Mouse (Mus musculus): ENCODE measurements around the gene Gpd1l. TPM values are rescaled to one million over a fixed set of nuclear protein-coding genes. Genes with fewer than 3 reads are reported as not detected.
A peak's percentile ranks its signal among the peaks of the same experiment; 100 is the strongest.
"Not testable (repeated sequence)": the region's sequence is repeated elsewhere in the genome, so short reads cannot be mapped to it uniquely, and the experiment has no call there.

Gene Gpd1l
- total RNA-seq (2021), result 10 to 100 TPM; 78.2 to 84.7 TPM

- peak; percentile 89 for DNase-seq (ENCODE audit: extremely low spot score in 1 of 2, low spot score in 1 of 2)
Observed at GRCm38 (mm10) chr9:114933723-114934171, at the start of gene Gpd1l. Gene Gpd1l, minus strand, starts transcription at chr9:114933987.

- no peak for DNase-seq (ENCODE audit: extremely low spot score in 1 of 2, low spot score in 1 of 2)
Observed at GRCm38 (mm10) chr9:114982689-114983360, 49.0 kb upstream of the Gpd1l start, which contains the start of gene Rps27rt. Gene Rps27rt, minus strand, starts transcription at chr9:114982739.

- no peak for DNase-seq (ENCODE audit: extremely low spot score in 1 of 2, low spot score in 1 of 2)
Observed at GRCm38 (mm10) chr9:114979969-114980368, 46.2 kb upstream of the Gpd1l start.

GRCm38 (mm10) chr9:114978281-114979111 lies 44.7 kb upstream of the Gpd1l start, which contains the start of gene Osbpl10:
Gene Osbpl10, plus strand, starts transcription at chr9:114978569.
- peak; percentile 56 to 63 for DNase-seq (ENCODE audit: extremely low spot score in 1 of 2, low spot score in 1 of 2)

- no peak for DNase-seq (ENCODE audit: extremely low spot score in 1 of 2, low spot score in 1 of 2)
Observed at GRCm38 (mm10) chr9:114977461-114978280, 43.9 kb upstream of the Gpd1l start.

- DNase-seq (ENCODE audit: extremely low spot score in 1 of 2, low spot score in 1 of 2), result not testable (repeated sequence)
Observed at GRCm38 (mm10) chr9:114966286-114966685, 32.5 kb upstream of the Gpd1l start.

- DNase-seq (ENCODE audit: extremely low spot score in 1 of 2, low spot score in 1 of 2), result no peak
Observed at GRCm38 (mm10) chr9:114964093-114964492, 30.3 kb upstream of the Gpd1l start.

- no peak for DNase-seq (ENCODE audit: extremely low spot score in 1 of 2, low spot score in 1 of 2)
Observed at GRCm38 (mm10) chr9:114960844-114961243, 27.1 kb upstream of the Gpd1l start.

- no peak for DNase-seq (ENCODE audit: extremely low spot score in 1 of 2, low spot score in 1 of 2)
Observed at GRCm38 (mm10) chr9:114960043-114960789, 26.4 kb upstream of the Gpd1l start.

GRCm38 (mm10) chr9:114956945-114957344 lies 23.2 kb upstream of the Gpd1l start:
- no peak for DNase-seq (ENCODE audit: extremely low spot score in 1 of 2, low spot score in 1 of 2)

- no peak for DNase-seq (ENCODE audit: extremely low spot score in 1 of 2, low spot score in 1 of 2)
Observed at GRCm38 (mm10) chr9:114955340-114955739, 21.6 kb upstream of the Gpd1l start.

- DNase-seq (ENCODE audit: extremely low spot score in 1 of 2, low spot score in 1 of 2), result no peak
Observed at GRCm38 (mm10) chr9:114952866-114953265, 19.1 kb upstream of the Gpd1l start.

GRCm38 (mm10) chr9:114948395-114948794 lies 14.6 kb upstream of the Gpd1l start:
- DNase-seq (ENCODE audit: extremely low spot score in 1 of 2, low spot score in 1 of 2), result no peak

GRCm38 (mm10) chr9:114945576-114945975 lies 11.8 kb upstream of the Gpd1l start:
- no peak for DNase-seq (ENCODE audit: extremely low spot score in 1 of 2, low spot score in 1 of 2)

GRCm38 (mm10) chr9:114944642-114945041 lies 10.9 kb upstream of the Gpd1l start:
- DNase-seq (ENCODE audit: extremely low spot score in 1 of 2, low spot score in 1 of 2), result no peak

- DNase-seq (ENCODE audit: extremely low spot score in 1 of 2, low spot score in 1 of 2), result no peak
Observed at GRCm38 (mm10) chr9:114936687-114937086, 2.9 kb upstream of the Gpd1l start.

- DNase-seq (ENCODE audit: extremely low spot score in 1 of 2, low spot score in 1 of 2), result no peak
Observed at GRCm38 (mm10) chr9:114935321-114935720, 1.5 kb upstream of the Gpd1l start.

- DNase-seq (ENCODE audit: extremely low spot score in 1 of 2, low spot score in 1 of 2), result no peak
Observed at GRCm38 (mm10) chr9:114934231-114934630, 444 bp upstream of the Gpd1l start.

- no peak for DNase-seq (ENCODE audit: extremely low spot score in 1 of 2, low spot score in 1 of 2)
Observed at GRCm38 (mm10) chr9:114933037-114933722, 607 bp downstream of the Gpd1l start.

Measured in layer of hippocampus, postnatal 25 days (tissue).